Mouse (Mus musculus): ENCODE results near the gene Dnajc15.

Gene Dnajc15

GRCm38 (mm10) chr14:77796506-77796905 lies 78.4 kb downstream of the Dnajc15 start:
- in situ Hi-C loops (cut with MboI, MseI) = no loop called here

- in situ Hi-C loops (cut with MboI, MseI) = no loop called here
These were observed 79.7 kb downstream of the Dnajc15 start for GRCm38 (mm10) chr14:77795240-77795639.

DNA sequence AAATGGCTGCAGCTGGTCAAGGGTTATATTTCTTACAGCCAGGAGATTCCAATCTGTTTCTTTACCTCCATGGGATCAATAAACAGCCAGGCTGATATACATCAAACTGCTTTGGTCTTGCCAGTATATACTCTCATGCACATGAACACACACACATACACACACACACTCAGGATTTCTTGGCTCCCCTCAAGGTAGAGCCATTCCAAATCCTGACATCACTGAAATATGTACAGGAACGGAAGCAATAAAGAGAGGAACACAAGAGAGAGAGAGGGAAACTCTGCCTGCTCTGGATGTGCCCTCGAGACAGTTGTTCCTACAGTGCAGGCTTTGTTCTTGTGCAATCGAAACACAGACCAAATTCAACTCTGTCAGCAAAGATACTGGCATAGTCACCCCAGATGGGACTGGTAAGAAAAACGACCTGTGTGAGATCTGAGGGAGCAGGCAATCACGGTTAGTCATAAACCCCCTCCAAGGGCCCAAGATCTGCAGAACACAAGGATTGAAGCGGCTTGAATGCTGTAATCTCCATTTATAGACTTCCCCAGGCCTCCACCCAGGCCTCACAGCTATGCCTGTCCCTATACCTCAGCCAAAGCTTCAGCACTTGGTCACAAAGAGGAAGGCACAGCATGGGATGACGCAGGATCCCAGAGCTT lies 80.5 kb downstream of the Dnajc15 start:
- in situ Hi-C loops (cut with MboI, MseI) = no loop called here

DNA sequence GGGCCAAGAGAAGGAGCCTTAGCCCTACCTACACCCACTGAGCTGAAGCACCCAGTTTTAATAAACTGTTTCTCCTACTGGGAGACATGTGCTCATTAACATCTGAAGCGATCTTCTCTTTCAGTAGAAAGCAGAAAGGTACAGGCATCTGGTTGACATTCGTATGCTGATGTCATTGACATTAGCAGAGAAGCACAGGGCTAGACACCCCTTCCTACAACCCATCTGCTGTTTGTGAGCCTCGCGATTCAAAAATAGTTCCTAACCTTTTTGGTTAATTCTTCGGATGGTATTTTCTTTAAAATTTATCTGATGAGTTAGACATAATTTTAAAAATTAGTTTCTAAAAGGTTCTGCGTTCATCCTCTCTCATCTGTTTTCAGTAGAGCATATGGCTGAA lies 81.9 kb downstream of the Dnajc15 start:
- in situ Hi-C loops (cut with MboI, MseI) = no loop called here

DNA sequence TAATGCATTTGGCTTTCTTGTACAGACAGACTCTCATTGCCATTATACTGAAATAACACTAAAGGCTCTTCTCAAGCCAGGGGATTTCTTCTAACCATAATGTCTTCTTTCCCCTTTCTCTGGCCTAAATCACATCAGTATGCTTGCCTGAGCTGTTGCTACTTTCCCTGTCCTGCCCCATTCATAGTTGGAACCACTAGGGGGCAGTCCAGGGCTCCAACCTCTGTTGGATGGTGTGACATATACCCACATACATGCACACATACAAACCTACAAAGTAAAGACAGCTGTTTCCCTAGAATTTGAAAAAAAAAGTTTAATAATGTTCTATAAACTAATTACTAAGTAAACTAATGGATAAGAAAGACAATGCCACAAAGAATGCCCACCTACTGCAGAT lies 91.7 kb downstream of the Dnajc15 start:
- in situ Hi-C loops (cut with MboI, MseI) = loop anchor here (5.0 kb wide), 1 partner anchor 144 kb away; no protein-coding TSS in a partner anchor

DNA sequence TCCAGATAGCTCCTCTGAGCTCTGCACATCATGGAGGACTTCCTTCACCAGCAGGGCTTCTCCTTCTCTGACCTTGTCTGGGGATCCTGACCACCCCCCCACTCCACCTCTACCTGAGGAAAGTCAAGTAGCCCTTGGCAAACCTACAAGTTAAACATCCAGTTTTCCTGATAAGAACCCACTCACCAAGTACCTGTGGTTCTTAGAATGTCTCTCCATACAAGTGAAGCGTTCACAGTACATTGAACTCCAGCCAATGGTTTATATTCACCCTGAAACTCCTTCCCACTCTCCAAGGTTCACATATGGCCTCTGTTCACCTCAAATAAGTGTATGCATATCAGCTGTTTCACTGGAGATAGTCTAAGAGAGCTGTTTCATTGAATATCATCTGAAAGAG lies 97.6 kb downstream of the Dnajc15 start:
- in situ Hi-C loops (cut with MboI, MseI) = no loop called here

DNA sequence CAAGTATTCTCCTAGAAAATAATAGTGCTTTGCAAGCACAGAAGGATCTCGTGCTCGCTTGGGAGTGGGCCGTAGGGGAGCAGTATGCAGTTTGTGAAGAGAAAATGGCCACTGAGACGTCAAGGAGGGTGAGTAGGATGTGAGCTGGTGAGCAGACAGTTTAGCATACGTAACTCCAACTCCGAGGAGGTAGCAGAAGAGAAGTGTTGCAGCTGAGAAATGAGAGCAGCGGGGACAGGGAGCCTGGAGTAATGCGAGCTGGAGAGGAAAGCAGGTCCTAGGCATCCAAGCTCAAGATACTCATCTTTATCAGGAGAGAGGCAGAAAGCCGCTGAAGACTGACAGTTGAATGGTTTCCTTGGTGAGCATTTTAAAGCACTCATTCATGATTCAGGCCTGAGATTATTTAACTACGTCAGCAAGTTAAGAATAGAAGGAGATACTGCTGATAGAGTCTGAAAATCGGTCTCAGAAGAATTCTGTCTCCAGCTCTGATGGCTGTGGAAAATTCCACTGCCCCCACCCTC lies 98.9 kb downstream of the Dnajc15 start:
- in situ Hi-C loops (cut with MboI, MseI) = no loop called here

DNA sequence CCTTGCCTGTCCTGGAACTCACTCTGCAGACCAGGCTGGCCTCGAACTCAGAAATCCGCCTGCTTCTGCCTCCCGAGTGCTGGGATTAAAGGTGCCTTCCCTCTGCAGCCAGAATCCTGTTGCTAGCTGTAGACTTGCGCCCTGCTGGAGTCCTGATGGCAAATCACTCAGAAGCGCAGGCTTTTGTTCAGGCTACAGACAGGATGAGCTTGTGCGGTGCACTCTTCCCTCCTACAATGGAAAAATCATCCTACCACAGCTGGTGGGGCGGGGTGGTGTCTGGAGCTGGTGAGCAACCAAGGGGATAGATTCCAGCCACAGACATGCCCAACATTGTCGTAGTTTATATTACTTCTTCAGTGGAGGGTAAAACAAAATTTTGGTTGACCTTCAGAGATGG lies 101.6 kb downstream of the Dnajc15 start:
- in situ Hi-C loops (cut with MboI, MseI) = no loop called here

DNA sequence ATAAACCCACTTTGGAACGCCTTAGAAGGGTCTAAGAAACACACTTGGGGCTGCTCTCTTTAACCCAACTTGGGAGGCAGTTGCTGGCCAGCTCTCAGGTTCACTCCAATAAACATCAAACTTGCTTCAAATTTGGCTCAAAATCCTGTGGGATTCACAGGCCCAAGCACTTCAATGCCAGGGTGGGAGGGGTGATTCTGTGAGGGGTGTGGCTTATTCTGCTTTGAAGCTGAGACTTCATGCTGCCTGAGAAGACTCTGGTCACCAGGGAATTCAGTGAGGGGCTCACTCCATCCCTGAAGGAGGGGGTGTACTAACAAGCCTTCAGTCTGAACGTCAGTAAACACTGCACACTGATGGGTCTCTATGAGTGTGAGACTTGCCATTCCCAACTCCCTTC lies 103.3 kb downstream of the Dnajc15 start:
- in situ Hi-C loops (cut with MboI, MseI) = no loop called here
